Mouse (Mus musculus) hindbrain, embryonic 16.5 days (tissue): ENCODE data around the gene Zmpste24. TPM values are rescaled to one million over a fixed set of nuclear protein-coding genes. Genes with fewer than 3 reads are reported as not detected.
A peak's percentile ranks its signal among the peaks of the same experiment; 100 is the strongest.
"Not testable (repeated sequence)": the region's sequence is repeated elsewhere in the genome, so short reads cannot be mapped to it uniquely, and the experiment has no call there.

Experiments
- ATAC-seq: fragments of 200-750 bp; cut with Nextera tagmentation; 2 replicates; pipeline ENCODE4 v1.8.0; 2017; ENCODE audit warnings: moderate TSS enrichment, moderate library complexity
- H3K27ac ChIP-seq: fragments of 300-500 bp; sonication (generic); 2 replicates; pipeline ENCODE4 v1.5.1; 2014; ENCODE audit warnings: low read depth, mild to moderate bottlenecking, control low read depth, low read length, moderate library complexity
- H3K27me3 ChIP-seq: fragments of 300-500 bp; sonication (generic); replicated peaks from 2 replicates; pipeline ENCODE4 v1.6.1; 2014; ENCODE audit warnings: low read length; ENCODE audit not compliant: control insufficient read depth, insufficient read depth
- H3K36me3 ChIP-seq: fragments of 300-500 bp; sonication (generic); 2 replicates; pipeline ENCODE4 v1.6.1; 2014; ENCODE audit warnings: mild to moderate bottlenecking, low read length, moderate library complexity, mixed read lengths; ENCODE audit not compliant: control insufficient read depth, insufficient read depth
- H3K4me1 ChIP-seq: fragments of 300-500 bp; sonication (generic); 2 replicates; pipeline ENCODE4 v1.6.1; 2014; ENCODE audit warnings: low read depth, low read length; ENCODE audit not compliant: control insufficient read depth, insufficient read depth
- H3K4me2 ChIP-seq: fragments of 300-500 bp; sonication (generic); 2 replicates; pipeline ENCODE4 v1.6.1; 2014; ENCODE audit warnings: mild to moderate bottlenecking, low read length, control low read depth, moderate library complexity
- H3K4me3 ChIP-seq: fragments of 300-500 bp; sonication (generic); 2 replicates; pipeline ENCODE4 v1.5.1; 2014; ENCODE audit warnings: mild to moderate bottlenecking, low read length, control low read depth, moderate library complexity
- H3K9ac ChIP-seq: fragments of 300-500 bp; sonication (generic); 2 replicates; pipeline ENCODE4 v1.6.1; 2014; ENCODE audit warnings: low read depth, mild to moderate bottlenecking, control low read depth, low read length, moderate library complexity
- H3K9me3 ChIP-seq: fragments of 300-500 bp; sonication (generic); 2 replicates; pipeline ENCODE4 v1.6.1; 2014; ENCODE audit warnings: mild to moderate bottlenecking, low read length, moderate library complexity; ENCODE audit not compliant: control insufficient read depth
- WGBS: fragments of 180-500 bp; shearing (Covaris S2); extraction: QIAGEN DNeasy Blood & Tissue Kit; methylation state at CpG from one replicate; pipeline ENCODE4 v1.1.7; 2014; 5-methylcytosine and 5-hydroxymethylcytosine counted together
- polyA plus RNA-seq: library from polyadenylated mRNA; unstranded; fragments of >200 nt; fragmentation: Nextera tagmentation; extraction: Ambion mirVana; gene quantifications from 2 replicates; pipeline ENCODE4 v1.2.1, GENCODE M21; 2015

Gene Zmpste24
- polyA plus RNA-seq, 1 experiment from 2014 or later: 26.6 TPM

- no peaks in the 10 kb centered on the region for H3K27me3 ChIP-seq
- no peaks in the 10 kb centered on the region for H3K4me1 ChIP-seq
- WGBS: 86% methylated on average over 2 of the region's 2 CpGs
- no peak overlapping the region for H3K4me2 ChIP-seq
- H3K4me3 ChIP-seq: no peak overlapping the region
- H3K27ac ChIP-seq: no peak overlapping the region
- H3K9ac ChIP-seq: no peak overlapping the region
- ATAC-seq: no peak
- no peaks in the 10 kb centered on the region for H3K9me3 ChIP-seq
- H3K36me3 ChIP-seq: peaks cover 20% of the 10 kb centered on the region
Observed at GRCm38 (mm10) chr4:121065336-121065735, 32.7 kb downstream of the Zmpste24 start.

GRCm38 (mm10) chr4:121059218-121059617 lies 38.8 kb downstream of the Zmpste24 start:
- not testable (repeated sequence) for H3K4me3 ChIP-seq, ATAC-seq, H3K9ac ChIP-seq, H3K27me3 ChIP-seq, H3K4me2 ChIP-seq, H3K9me3 ChIP-seq, H3K27ac ChIP-seq, H3K36me3 ChIP-seq, H3K4me1 ChIP-seq
- WGBS: 92% methylated on average over 9 of the region's 10 CpGs

- H3K4me2 ChIP-seq: no peak overlapping the region
- H3K9me3 ChIP-seq: no peaks in the 10 kb centered on the region
- H3K27ac ChIP-seq: no peak overlapping the region
- H3K9ac ChIP-seq: no peak overlapping the region
- no peak for ATAC-seq
- no peaks in the 10 kb centered on the region; the same call in 1 of the 2 replicates for H3K4me1 ChIP-seq
- H3K36me3 ChIP-seq: peaks cover 8% of the 10 kb centered on the region
- 69% methylated on average over 2 of the region's 2 CpGs for WGBS
- H3K4me3 ChIP-seq: no peak overlapping the region
- no peaks in the 10 kb centered on the region for H3K27me3 ChIP-seq
Observed at GRCm38 (mm10) chr4:121057032-121057431, 41.0 kb downstream of the Zmpste24 start.

GRCm38 (mm10) chr4:121056342-121056741 lies 41.7 kb downstream of the Zmpste24 start:
- no peak for ATAC-seq
- 41% methylated on average over 3 of the region's 3 CpGs for WGBS
- H3K36me3 ChIP-seq: peaks cover 8% of the 10 kb centered on the region

GRCm38 (mm10) chr4:121052454-121053323 lies 45.4 kb downstream of the Zmpste24 start:
- ATAC-seq: peak; percentile 86
- no peaks in the 10 kb centered on the region for H3K9me3 ChIP-seq
- no peaks in the 10 kb centered on the region for H3K27me3 ChIP-seq
- no peaks in the 10 kb centered on the region; the same call in 1 of the 2 replicates for H3K36me3 ChIP-seq
- peak overlapping the region; percentile 56 for H3K4me2 ChIP-seq
- no peaks in the 10 kb centered on the region; the same call in 1 of the 2 replicates for H3K4me1 ChIP-seq
- H3K9ac ChIP-seq: peak overlapping the region; percentile 37
- peak overlapping the region; percentile 36 for H3K4me3 ChIP-seq
- WGBS: 13% methylated on average over 35 of the region's 35 CpGs
- H3K27ac ChIP-seq: no peak overlapping the region

More at GRCm38 (mm10) chr4:121056342-121056741, 41.7 kb downstream of the Zmpste24 start:
- Histone ChIP-seq H3K9me3 (no peaks in the 10 kb centered on the region), H3K9ac (no peak overlapping the region), H3K4me2 (no peak overlapping the region), H3K4me1 (no peaks in the 10 kb centered on the region; the same call in 1 of the 2 replicates), H3K27ac (no peak overlapping the region), H3K4me3 (no peak overlapping the region), H3K27me3 (no peaks in the 10 kb centered on the region)

GRCm38 (mm10) chr4:121051863-121052262 lies 46.2 kb downstream of the Zmpste24 start:
- no peaks in the 10 kb centered on the region; the same call in 1 of the 2 replicates for H3K36me3 ChIP-seq
- H3K27ac ChIP-seq: no peak overlapping the region
- no peaks in the 10 kb centered on the region; the same call in 1 of the 2 replicates for H3K4me1 ChIP-seq
- no peak for ATAC-seq
- H3K9me3 ChIP-seq: no peaks in the 10 kb centered on the region
- no peak overlapping the region for H3K9ac ChIP-seq
- WGBS: 18% methylated on average over 4 of the region's 4 CpGs
- H3K4me2 ChIP-seq: no peak overlapping the region
- no peak overlapping the region for H3K4me3 ChIP-seq
- H3K27me3 ChIP-seq: no peaks in the 10 kb centered on the region

- Histone ChIP-seq H3K27me3 (peaks cover 2% of the 10 kb centered on the region; the same call in 1 of the 2 replicates), H3K4me2 (no peak overlapping the region), H3K9ac (no peak overlapping the region), H3K9me3 (no peaks in the 10 kb centered on the region), H3K27ac (no peak overlapping the region), H3K4me3 (no peak overlapping the region), H3K36me3 (no peaks in the 10 kb centered on the region), H3K4me1 (peaks cover 13% of the 10 kb centered on the region)
- ATAC-seq: no peak
- WGBS: 57% methylated on average over 3 of the region's 3 CpGs
Observed at GRCm38 (mm10) chr4:121042946-121043345, 55.1 kb downstream of the Zmpste24 start.

- Histone ChIP-seq H3K36me3 (no peaks in the 10 kb centered on the region), H3K4me3 (no peak overlapping the region), H3K27me3 (peaks cover 2% of the 10 kb centered on the region; the same call in 1 of the 2 replicates), H3K27ac (0 out of 2 replicates have a peak overlapping the region, but pooled peaks have one; percentile 24), H3K9me3 (no peaks in the 10 kb centered on the region), H3K4me1 (peaks cover 13% of the 10 kb centered on the region), H3K9ac (no peak overlapping the region), H3K4me2 (no peak overlapping the region; the same call in 1 of the 2 replicates)
- 59% methylated on average over 5 of the region's 5 CpGs for WGBS
- no peak for ATAC-seq
Observed at GRCm38 (mm10) chr4:121042472-121042871, 55.6 kb downstream of the Zmpste24 start.

- H3K9ac ChIP-seq: peak overlapping the region; percentile 45; the same call in 1 of the 2 replicates
- no peaks in the 10 kb centered on the region for H3K36me3 ChIP-seq
- WGBS: 7% methylated on average over 18 of the region's 18 CpGs
- peak overlapping the region; percentile 68 for H3K27ac ChIP-seq
- H3K4me1 ChIP-seq: peaks cover 13% of the 10 kb centered on the region
- no peak overlapping the region for H3K4me3 ChIP-seq
- no peaks in the 10 kb centered on the region for H3K9me3 ChIP-seq
- ATAC-seq: peak; percentile 78
- peak overlapping the region; percentile 33 for H3K4me2 ChIP-seq
- H3K27me3 ChIP-seq: peaks cover 2% of the 10 kb centered on the region; the same call in 1 of the 2 replicates
Observed at GRCm38 (mm10) chr4:121040897-121041671, 57.0 kb downstream of the Zmpste24 start.
